Mouse (Mus musculus) MEL (cell line): ENCODE data around the gene Akap1. TPM values are rescaled to one million over a fixed set of nuclear protein-coding genes. Genes with fewer than 3 reads are reported as not detected.

Experiments used
- DNase-seq: peaks from one replicate; pipeline ENCODE4 v3.0.0; 2011; ENCODE audit warnings: low read depth, low spot score
- H3K27ac ChIP-seq: 2 replicates; pipeline ENCODE4 v1.5.1; 2012; ENCODE audit warnings: low read depth, mild to moderate bottlenecking, control low read depth, low read length, moderate library complexity; ENCODE audit not compliant: control insufficient read depth
- H3K27me3 ChIP-seq, 2 experiments: fragments of 150-350 bp in 1 of 2; sonication (generic) in 1 of 2; 2 replicates each; pipeline ENCODE4 v1.6.1; 2012; ENCODE audit warnings: low read length in 2 of 2, mild to moderate bottlenecking in 2 of 2, improper control_type of control experiment in 1 of 2, moderate library complexity in 1 of 2; ENCODE audit not compliant: insufficient read depth in 2 of 2, control insufficient read depth in 1 of 2
- H3K36me3 ChIP-seq, 2 experiments: 2 replicates each; pipeline ENCODE4 v1.6.1; 2012 to 2014; ENCODE audit warnings: low read length in 2 of 2, improper control_type of control experiment in 1 of 2, inconsistent platforms in 1 of 2, mild to moderate bottlenecking in 1 of 2; ENCODE audit not compliant: insufficient read depth in 2 of 2, control insufficient read depth in 1 of 2
- H3K4me1 ChIP-seq, 2 experiments: fragments of 150-350 bp in 1 of 2; sonication (generic) in 1 of 2; 2 replicates each; pipeline ENCODE4 v1.6.1; 2012; ENCODE audit warnings: low read length in 2 of 2, improper control_type of control experiment in 1 of 2, mild to moderate bottlenecking in 1 of 2; ENCODE audit not compliant: insufficient read depth in 2 of 2, control insufficient read depth in 1 of 2
- H3K4me3 ChIP-seq, 2 experiments: fragments of 150-350 bp in 1 of 2; sonication (generic) in 1 of 2; 2 replicates each; pipeline ENCODE4 v1.5.1; 2012; ENCODE audit warnings: low read depth in 2 of 2, low read length in 2 of 2, mild to moderate bottlenecking in 2 of 2, moderate library complexity in 2 of 2, control low read depth in 1 of 2, improper control_type of control experiment in 1 of 2; ENCODE audit not compliant: control insufficient read depth in 1 of 2, insufficient read depth in 1 of 2
- H3K79me2 ChIP-seq: 2 replicates; pipeline ENCODE4 v1.6.1; 2012; ENCODE audit warnings: mild to moderate bottlenecking, low read length, moderate library complexity; ENCODE audit not compliant: control insufficient read depth, poor library complexity, insufficient read depth
- H3K9ac ChIP-seq: 2 replicates; pipeline ENCODE4 v1.6.1; 2012; ENCODE audit warnings: low read depth, mild to moderate bottlenecking, control low read depth, low read length, moderate library complexity; ENCODE audit not compliant: control insufficient read depth, poor library complexity, severe bottlenecking
- H3K9me3 ChIP-seq: fragments of 150-350 bp; sonication (generic); replicated peaks from 2 replicates; pipeline ENCODE4 v1.6.1; 2012; ENCODE audit warnings: mild to moderate bottlenecking, low read length, improper control_type of control experiment, moderate library complexity; ENCODE audit not compliant: insufficient read depth
- CHD1 ChIP-seq: IDR thresholded peaks from 2 replicates; pipeline ENCODE4 v1.6.1; 2012; ENCODE audit warnings: low read depth, mild to moderate bottlenecking, inconsistent platforms, low read length, improper control_type of control experiment
- CHD2 ChIP-seq: IDR thresholded peaks from 2 replicates; pipeline ENCODE4 v1.6.1; 2011; ENCODE audit warnings: low read length, improper control_type of control experiment
- CTCF ChIP-seq, 3 experiments: IDR thresholded peaks in 2 of 3; conservative IDR thresholded peaks in 1 of 3; 2 replicates each; pipeline ENCODE4 v1.5.1; 2011 to 2012; ENCODE audit warnings: low read length in 3 of 3, low read depth in 2 of 3, mild to moderate bottlenecking in 2 of 3, improper control_type of control experiment in 1 of 3, inconsistent platforms in 1 of 3, mixed read lengths in 1 of 3, moderate library complexity in 1 of 3; ENCODE audit not compliant: control insufficient read depth in 1 of 3, insufficient read depth in 1 of 3, poor library complexity in 1 of 3, severe bottlenecking in 1 of 3
- E2F4 ChIP-seq: IDR thresholded peaks from 2 replicates; pipeline ENCODE4 v1.6.1; 2011; ENCODE audit warnings: low read depth, low read length, improper control_type of control experiment, borderline replicate concordance
- ETS1 ChIP-seq: IDR thresholded peaks from 2 replicates; pipeline ENCODE4 v1.6.1; 2012; ENCODE audit warnings: low read depth, mild to moderate bottlenecking, inconsistent platforms, low read length, improper control_type of control experiment, moderate library complexity
- GABPA ChIP-seq: IDR thresholded peaks from 2 replicates; pipeline ENCODE4 v1.6.1; 2012; ENCODE audit warnings: low read depth, mild to moderate bottlenecking, inconsistent platforms, low read length, improper control_type of control experiment, moderate library complexity
- GATA1 ChIP-seq: IDR thresholded peaks from 2 replicates; pipeline ENCODE4 v1.6.1; 2011; ENCODE audit warnings: low read depth, low read length, improper control_type of control experiment
- HCFC1 ChIP-seq: IDR thresholded peaks from 2 replicates; pipeline ENCODE4 v1.6.1; 2012; ENCODE audit warnings: low read depth, mild to moderate bottlenecking, inconsistent platforms, low read length, improper control_type of control experiment, moderate library complexity
- JUND ChIP-seq: IDR thresholded peaks from 2 replicates; pipeline ENCODE4 v1.6.1; 2011; ENCODE audit warnings: low read depth, mild to moderate bottlenecking, improper control_type of control experiment, low read length
- KAT2A ChIP-seq: conservative IDR thresholded peaks from 2 replicates; pipeline ENCODE4 v1.6.1; 2012; ENCODE audit warnings: low read depth, low read length, improper control_type of control experiment, inconsistent platforms
- MAZ ChIP-seq: IDR thresholded peaks from 2 replicates; pipeline ENCODE4 v1.6.1; 2012; ENCODE audit warnings: low read depth, mild to moderate bottlenecking, inconsistent platforms, low read length, improper control_type of control experiment
- MEF2A ChIP-seq: IDR thresholded peaks from 2 replicates; pipeline ENCODE4 v1.6.1; 2014; ENCODE audit warnings: low read depth, mild to moderate bottlenecking, inconsistent platforms, low read length, improper control_type of control experiment; ENCODE audit not compliant: poor library complexity, insufficient replicate concordance, severe bottlenecking; ENCODE audit errors: extremely low read depth
- MXI1 ChIP-seq: IDR thresholded peaks from 2 replicates; pipeline ENCODE4 v1.6.1; 2011; ENCODE audit warnings: mild to moderate bottlenecking, low read depth, low read length, improper control_type of control experiment
- MYB ChIP-seq: IDR thresholded peaks from 2 replicates; pipeline ENCODE4 v1.6.1; 2011; ENCODE audit warnings: mild to moderate bottlenecking, low read depth, low read length, improper control_type of control experiment
- POLR2AphosphoS2 ChIP-seq: IDR thresholded peaks from 2 replicates; pipeline ENCODE4 v1.6.1; 2011; ENCODE audit warnings: low read length, improper control_type of control experiment
- POLR2AphosphoS5 ChIP-seq: IDR thresholded peaks from 2 replicates; pipeline ENCODE4 v1.6.1; 2012; ENCODE audit warnings: low read depth, borderline replicate concordance, mild to moderate bottlenecking, inconsistent platforms, low read length, moderate library complexity, mixed read lengths
- RAD21 ChIP-seq: IDR thresholded peaks from 2 replicates; pipeline ENCODE4 v1.6.1; 2011; ENCODE audit warnings: mild to moderate bottlenecking, low read depth, low read length, improper control_type of control experiment
- SMC3 ChIP-seq: IDR thresholded peaks from 2 replicates; pipeline ENCODE4 v1.6.1; 2011; ENCODE audit warnings: low read depth, low read length, improper control_type of control experiment
- TAL1 ChIP-seq: IDR thresholded peaks from 2 replicates; pipeline ENCODE4 v1.6.1; 2012; ENCODE audit warnings: mild to moderate bottlenecking, inconsistent platforms, low read length, moderate library complexity, mixed read lengths
- TCF12 ChIP-seq: IDR thresholded peaks from 2 replicates; pipeline ENCODE4 v1.6.1; 2014; ENCODE audit warnings: low read depth, mild to moderate bottlenecking, inconsistent platforms, low read length, improper control_type of control experiment, moderate library complexity
- UBTF ChIP-seq: IDR thresholded peaks from 2 replicates; pipeline ENCODE4 v1.6.1; 2012; ENCODE audit warnings: low read depth, mild to moderate bottlenecking, inconsistent platforms, low read length, improper control_type of control experiment, moderate library complexity, borderline replicate concordance; ENCODE audit not compliant: insufficient read depth
- USF1 ChIP-seq: IDR thresholded peaks from 2 replicates; pipeline ENCODE4 v1.6.1; 2014; ENCODE audit warnings: low read depth, mild to moderate bottlenecking, inconsistent platforms, low read length, improper control_type of control experiment, moderate library complexity
- ZKSCAN1 ChIP-seq: IDR thresholded peaks from 2 replicates; pipeline ENCODE4 v1.6.1; 2012; ENCODE audit warnings: low read depth, mild to moderate bottlenecking, inconsistent platforms, low read length, improper control_type of control experiment, moderate library complexity
- ZNF384 ChIP-seq: IDR thresholded peaks from 2 replicates; pipeline ENCODE4 v1.6.1; 2012; ENCODE audit warnings: low read depth, mild to moderate bottlenecking, inconsistent platforms, low read length, improper control_type of control experiment
- polyA plus RNA-seq, 2 experiments: library from polyadenylated mRNA; stranded (reverse) in 1 of 2; unstranded in 1 of 2; fragments of >175 nt in 1 of 2; fragments of >200 nt in 1 of 2; gene quantifications; 2 replicates each; pipeline versions ENCODE4 v1.2.1 to v1.2.4; 2012; ENCODE audit warnings: low replicate concordance in 2 of 2, low read depth in 1 of 2; ENCODE audit not compliant: insufficient read length in 2 of 2, insufficient read depth in 1 of 2, missing spikeins in 1 of 2
- total RNA-seq: library from RNA; depleted of rRNA; stranded (reverse); fragments of 300-350 nt; gene quantifications from 2 replicates; pipeline ENCODE4 v1.2.3, GENCODE M21; 2012

Gene Akap1
- total and polyA plus RNA-seq, 3 experiments: 39.0 to 70.5 (median 59.6) TPM

GRCm38 (mm10) chr11:88908557-88909211, 44.3 kb upstream of the Akap1 start (continued):
- TF ChIP-seq UBTF: no peak
- TF ChIP-seq MAZ: no peak
- no peak for TF ChIP-seq TAL1
- TF ChIP-seq TCF12: no peak
- no peak for TF ChIP-seq CHD2
- TF ChIP-seq SMC3: peak; percentile 58
- no peak for TF ChIP-seq MXI1
- TF ChIP-seq GABPA: no peak
- no peak for TF ChIP-seq HCFC1
- TF ChIP-seq MYB: no peak
- TF ChIP-seq KAT2A: no peak
- TF ChIP-seq ZKSCAN1: no peak
- TF ChIP-seq MEF2A: no peak
- no peak for TF ChIP-seq USF1
- no peak for TF ChIP-seq GATA1
- TF ChIP-seq ZNF384: no peak
- TF ChIP-seq ETS1: no peak
- no peak for TF ChIP-seq POLR2AphosphoS2
- no peak for TF ChIP-seq POLR2AphosphoS5
- TF ChIP-seq CHD1: no peak
- TF ChIP-seq RAD21: peak; percentile 58
- no peak for TF ChIP-seq JUND
- no peak for TF ChIP-seq E2F4

GRCm38 (mm10) chr11:88907886-88908285, 43.5 kb upstream of the Akap1 start:
- no peaks in the 10 kb centered on the region for H3K27me3 ChIP-seq
- TF ChIP-seq CTCF (IDR thresholded peaks at IDR 0.05 in 2 of 3, conservative IDR thresholded peaks at IDR 0.05 in 1 of 3; ENCODE audit: control insufficient read depth in 1 of 3, insufficient read depth in 1 of 3, low read depth in 2 of 3, low read length in 3 of 3, poor library complexity in 1 of 3, severe bottlenecking in 1 of 3) (no peak), CHD2 (no peak)
- TF ChIP-seq, all 39 proteins: peak for 0
- Histone ChIP-seq H3K4me1 (peaks cover 0 to 8% of the 10 kb centered on the region in 2 experiments), H3K9ac (no peak overlapping the region), H3K9me3 (no peaks in the 10 kb centered on the region), H3K36me3 (no peaks in the 10 kb centered on the region), H3K4me3 (no peak overlapping the region), H3K79me2 (no peaks in the 10 kb centered on the region), H3K27ac (no peak overlapping the region)
- no peak for DNase-seq
